Mouse (Mus musculus) megakaryocyte, embryonic 14.5 days (primary cell): Measurements from ENCODE around the gene Rars2.

Source experiments
- FLI1 ChIP-seq: IDR thresholded peaks from 2 replicates; pipeline ENCODE4 v1.6.1; 2012; ENCODE audit warnings: low read length, inconsistent platforms, mixed read lengths
- GATA1 ChIP-seq: IDR thresholded peaks from 3 replicates; pipeline ENCODE4 v1.6.1; 2012; ENCODE audit warnings: mixed read lengths, low read length, inconsistent platforms, borderline replicate concordance

GRCm38 (mm10) chr4:34566226-34566625 lies 48.5 kb upstream of the Rars2 start:
- no peak for TF ChIP-seq GATA1
- no peak for TF ChIP-seq FLI1
